ENCODE assay signal across 11 mouse cellular contexts in genomic region chr2:167831076-167832039, GRCm38 (mm10).
DNase-seq lines count a peak whose midpoint lies in the region; ATAC-seq lines count a peak whose summit lies in the region.
"Had no signal": no experiment of that assay in that cellular context is flagged by ENCODE, and none has a peak within 500 bp of the region (broad histone marks: within the 10 kb centered on the region; RNA-seq: fewer than 3 reads in every experiment).

No protein-coding gene starts in this region.

- peak; percentile 58 for ATAC-seq in common myeloid progenitor, adult 5-6 weeks (replicated peaks; ENCODE audit: low read depth, poor library complexity, severe bottlenecking)
- ATAC-seq in neutrophil, adult 5-6 weeks (ENCODE audit: extremely low read depth, insufficient number of reproducible peaks, low FRiP score, poor library complexity, severe bottlenecking) = peak; percentile 69

- peak; percentile 60 for DNase-seq in adrenal gland, postnatal 14 days
- DNase-seq in adrenal gland, postnatal 4 days (ENCODE audit: low spot score in 2 of 2) = no peak
- DNase-seq in spleen, adult 18-20 months = peak; percentile 32 to 50
- no peak for DNase-seq in spleen, postnatal 14 days (ENCODE audit: low spot score in 2 of 2)
- DNase-seq in frontal cortex, postnatal 36 days (ENCODE audit: low spot score in 2 of 2) = no peak
- DNase-seq in ovary, postnatal 14 days (ENCODE audit: low spot score) = no peak
- DNase-seq: heart, adult 11 months; heart, postnatal 4 days; kidney, adult 8-10 months had no signal

Comparison
In these comparisons a context has a peak if more than half of its experiments do, and no peak if none do; other contexts are left out.
1. DNase-seq: peak in adrenal gland, postnatal 14 days (single experiment) and spleen, adult 18-20 months (2 of 2); none in adrenal gland, postnatal 4 days (0 of 2), spleen, postnatal 14 days (0 of 2), frontal cortex, postnatal 36 days (0 of 2) and ovary, postnatal 14 days (single experiment).